Mouse (Mus musculus): ENCODE measurements around the gene Iqcf5. TPM values are rescaled to one million over a fixed set of nuclear protein-coding genes. Genes with fewer than 3 reads are reported as not detected.
"Not testable (repeated sequence)": the region's sequence is repeated elsewhere in the genome, so short reads cannot be mapped to it uniquely, and the experiment has no call there.

Gene Iqcf5
- polyA plus RNA-seq, 1 experiment from 2014 or later = not detected

DNA sequence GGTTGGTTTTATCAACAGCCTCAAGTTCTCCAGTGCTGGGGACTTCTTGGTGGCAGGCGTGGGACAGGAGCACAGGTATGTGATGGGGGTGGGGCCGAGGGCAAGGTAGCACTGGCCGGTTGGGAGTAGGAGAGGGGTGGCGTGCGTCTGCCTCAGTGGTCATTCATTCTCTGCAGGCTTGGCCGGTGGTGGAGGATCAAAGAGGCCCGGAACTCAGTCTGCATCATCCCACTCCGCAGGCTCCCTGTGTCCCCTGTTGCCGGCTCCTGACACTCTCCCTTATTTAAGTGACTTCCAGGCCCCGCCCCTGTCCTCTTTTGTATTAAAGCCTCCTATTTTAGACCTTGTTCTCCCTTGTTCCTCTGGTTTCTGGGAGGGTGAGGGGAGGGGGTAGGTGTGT, 29.3 kb upstream of the Iqcf5 start:
- ATAC-seq = no peak
- Histone ChIP-seq H3K4me2 (ENCODE audit: low read length) (no peak overlapping the region), H3K27ac (ENCODE audit: low read length) (no peak overlapping the region), H3K4me3 (ENCODE audit: low read depth, low read length) (no peak overlapping the region), H3K36me3 (ENCODE audit: control insufficient read depth, insufficient read depth, low read length) (peaks cover 27% of the 10 kb centered on the region), H3K4me1 (ENCODE audit: control insufficient read depth, insufficient read depth, low read length) (no peaks in the 10 kb centered on the region), H3K27me3 (ENCODE audit: control insufficient read depth, insufficient read depth, low read depth, low read length) (no peaks in the 10 kb centered on the region), H3K9ac (ENCODE audit: low read depth, low read length) (no peak overlapping the region), H3K9me3 (replicated peaks; ENCODE audit: control insufficient read depth, low read length, poor library complexity, severe bottlenecking) (no peaks in the 10 kb centered on the region)
- WGBS = 80% methylated on average over 10 of the region's 10 CpGs

GRCm38 (mm10) chr9:106487602-106488001, 26.8 kb upstream of the Iqcf5 start:
- H3K36me3 ChIP-seq (ENCODE audit: control insufficient read depth, insufficient read depth, low read length) = peaks cover 16% of the 10 kb centered on the region; the same call in 1 of the 2 replicates
- not testable (repeated sequence) for H3K27ac ChIP-seq (ENCODE audit: low read length); ATAC-seq; H3K27me3 ChIP-seq (ENCODE audit: control insufficient read depth, insufficient read depth, low read depth, low read length); H3K4me3 ChIP-seq (ENCODE audit: low read depth, low read length); H3K9me3 ChIP-seq (replicated peaks; ENCODE audit: control insufficient read depth, low read length, poor library complexity, severe bottlenecking); H3K9ac ChIP-seq (ENCODE audit: low read depth, low read length); H3K4me1 ChIP-seq (ENCODE audit: control insufficient read depth, insufficient read depth, low read length); H3K4me2 ChIP-seq (ENCODE audit: low read length)
- 82% methylated on average over 6 of the region's 6 CpGs for WGBS

DNA sequence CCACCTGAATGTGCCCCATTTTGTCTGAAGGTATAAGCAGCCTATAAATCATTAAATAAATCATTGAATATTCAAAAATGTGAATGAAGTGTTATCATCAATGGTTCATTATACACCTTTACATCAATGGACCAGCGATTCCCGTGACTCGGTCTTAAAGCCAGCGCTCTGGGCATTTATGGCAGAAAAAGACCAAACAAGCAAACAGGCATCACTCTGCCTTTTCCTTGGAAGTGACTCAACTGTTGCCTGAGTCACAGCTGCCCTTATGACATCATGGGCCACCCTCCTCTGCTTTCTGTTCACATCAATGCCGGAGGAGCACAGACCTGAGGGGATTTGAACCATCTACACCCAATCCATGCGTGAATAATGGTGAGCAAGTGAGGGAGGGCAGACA, 14.7 kb upstream of the Iqcf5 start, which contains the start of gene Iqcf1:
Gene Iqcf1 (plus strand): TSS at position 301 of the 400 bp plus-strand sequence.
- H3K9ac ChIP-seq (ENCODE audit: low read depth, low read length) = no peak within 1 kb of the TSS
- 92% methylated on average over 6 of the region's 6 CpGs for WGBS
- ATAC-seq = no peak
- H3K27ac ChIP-seq (ENCODE audit: low read length) = no peak within 1 kb of the TSS
- H3K27me3 ChIP-seq (ENCODE audit: control insufficient read depth, insufficient read depth, low read depth, low read length) = no peaks in the 10 kb centered on the region
- H3K4me3 ChIP-seq (ENCODE audit: low read depth, low read length) = no peak within 1 kb of the TSS
- H3K9me3 ChIP-seq (replicated peaks; ENCODE audit: control insufficient read depth, low read length, poor library complexity, severe bottlenecking) = no peaks in the 10 kb centered on the region
- H3K4me1 ChIP-seq (ENCODE audit: control insufficient read depth, insufficient read depth, low read length) = no peaks in the 10 kb centered on the region
- H3K36me3 ChIP-seq (ENCODE audit: control insufficient read depth, insufficient read depth, low read length) = no peaks in the 10 kb centered on the region
- H3K4me2 ChIP-seq (ENCODE audit: low read length) = no peak within 1 kb of the TSS

DNA sequence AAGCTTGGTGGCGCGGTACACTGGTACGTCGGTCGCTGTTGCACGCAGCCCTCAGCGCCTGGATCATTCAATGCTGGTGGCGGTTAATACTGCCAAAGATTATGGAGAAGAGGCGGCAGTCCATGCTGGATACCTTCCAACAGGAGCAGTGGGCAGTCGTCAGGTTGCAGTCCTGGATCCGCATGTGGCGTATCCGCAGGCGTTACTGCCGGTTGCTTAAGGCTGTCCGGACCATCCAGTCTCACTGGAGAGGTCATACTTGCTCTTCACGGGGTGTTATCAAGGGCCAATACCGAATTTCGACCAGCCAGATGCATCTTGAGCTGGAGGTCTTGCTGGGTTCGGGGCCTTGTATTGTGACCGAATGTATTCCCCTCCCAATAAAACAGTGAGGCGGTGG, 12.5 kb upstream of the Iqcf5 start:
- Histone ChIP-seq H3K9me3 (replicated peaks; ENCODE audit: control insufficient read depth, low read length, poor library complexity, severe bottlenecking) (no peaks in the 10 kb centered on the region), H3K9ac (ENCODE audit: low read depth, low read length) (no peak overlapping the region), H3K4me1 (ENCODE audit: control insufficient read depth, insufficient read depth, low read length) (no peaks in the 10 kb centered on the region), H3K4me2 (ENCODE audit: low read length) (no peak overlapping the region), H3K27ac (ENCODE audit: low read length) (no peak overlapping the region), H3K4me3 (ENCODE audit: low read depth, low read length) (no peak overlapping the region), H3K27me3 (ENCODE audit: control insufficient read depth, insufficient read depth, low read depth, low read length) (no peaks in the 10 kb centered on the region), H3K36me3 (ENCODE audit: control insufficient read depth, insufficient read depth, low read length) (no peaks in the 10 kb centered on the region)
- 89% methylated on average over 22 of the region's 22 CpGs for WGBS
- ATAC-seq = no peak

DNA sequence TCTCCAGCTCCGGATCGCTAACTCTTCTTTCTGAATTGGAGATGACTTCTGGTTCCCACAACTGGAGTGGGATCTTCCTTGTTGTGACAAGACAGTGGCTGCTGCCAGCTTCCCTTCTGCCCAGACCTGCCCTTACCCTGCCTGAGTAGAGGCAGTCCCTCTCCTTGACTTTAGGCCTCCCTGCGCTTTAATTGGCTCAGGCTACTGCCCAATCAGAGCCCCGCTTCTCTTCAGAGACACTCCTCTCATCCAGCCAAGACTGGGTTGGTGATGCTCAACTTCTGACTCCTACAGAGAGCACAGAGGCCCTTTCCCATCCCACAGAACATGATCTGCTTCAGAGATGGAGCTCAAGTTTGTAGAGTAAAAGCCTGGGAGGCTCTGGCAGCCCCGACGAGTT, 10.1 kb upstream of the Iqcf5 start:
- no peaks in the 10 kb centered on the region for H3K27me3 ChIP-seq (ENCODE audit: control insufficient read depth, insufficient read depth, low read depth, low read length)
- no peaks in the 10 kb centered on the region for H3K9me3 ChIP-seq (replicated peaks; ENCODE audit: control insufficient read depth, low read length, poor library complexity, severe bottlenecking)
- 80% methylated on average over 6 of the region's 6 CpGs for WGBS
- H3K36me3 ChIP-seq (ENCODE audit: control insufficient read depth, insufficient read depth, low read length) = no peaks in the 10 kb centered on the region
- H3K4me3 ChIP-seq (ENCODE audit: low read depth, low read length) = no peak overlapping the region
- ATAC-seq = no peak
- H3K4me1 ChIP-seq (ENCODE audit: control insufficient read depth, insufficient read depth, low read length) = no peaks in the 10 kb centered on the region
- no peak overlapping the region for H3K27ac ChIP-seq (ENCODE audit: low read length)
- H3K9ac ChIP-seq (ENCODE audit: low read depth, low read length) = no peak overlapping the region
- H3K4me2 ChIP-seq (ENCODE audit: low read length) = no peak overlapping the region

GRCm38 (mm10) chr9:106509356-106509755, 5.0 kb upstream of the Iqcf5 start:
- H3K36me3 ChIP-seq (ENCODE audit: control insufficient read depth, insufficient read depth, low read length) = no peaks in the 10 kb centered on the region
- WGBS = 95% methylated on average over 10 of the region's 10 CpGs

GRCm38 (mm10) chr9:106512729-106513450, 1.5 kb upstream of the Iqcf5 start:
- Histone ChIP-seq H3K9ac (ENCODE audit: low read depth, low read length) (no peak overlapping the region), H3K4me1 (ENCODE audit: control insufficient read depth, insufficient read depth, low read length) (no peaks in the 10 kb centered on the region), H3K27ac (ENCODE audit: low read length) (no peak overlapping the region), H3K9me3 (replicated peaks; ENCODE audit: control insufficient read depth, low read length, poor library complexity, severe bottlenecking) (no peaks in the 10 kb centered on the region), H3K36me3 (ENCODE audit: control insufficient read depth, insufficient read depth, low read length) (no peaks in the 10 kb centered on the region), H3K4me2 (ENCODE audit: low read length) (no peak overlapping the region), H3K4me3 (ENCODE audit: low read depth, low read length) (no peak overlapping the region), H3K27me3 (ENCODE audit: control insufficient read depth, insufficient read depth, low read depth, low read length) (no peaks in the 10 kb centered on the region)
- WGBS = 63% methylated on average over 13 of the region's 13 CpGs
- ATAC-seq = no peak

More at GRCm38 (mm10) chr9:106509356-106509755, 5.0 kb upstream of the Iqcf5 start:
- no peak overlapping the region for H3K9ac ChIP-seq (ENCODE audit: low read depth, low read length)
- H3K4me3 ChIP-seq (ENCODE audit: low read depth, low read length) = no peak overlapping the region
- H3K4me1 ChIP-seq (ENCODE audit: control insufficient read depth, insufficient read depth, low read length) = no peaks in the 10 kb centered on the region
- ATAC-seq = no peak
- H3K9me3 ChIP-seq (replicated peaks; ENCODE audit: control insufficient read depth, low read length, poor library complexity, severe bottlenecking) = no peaks in the 10 kb centered on the region
- H3K27me3 ChIP-seq (ENCODE audit: control insufficient read depth, insufficient read depth, low read depth, low read length) = no peaks in the 10 kb centered on the region
- H3K27ac ChIP-seq (ENCODE audit: low read length) = no peak overlapping the region
- no peak overlapping the region for H3K4me2 ChIP-seq (ENCODE audit: low read length)

DNA sequence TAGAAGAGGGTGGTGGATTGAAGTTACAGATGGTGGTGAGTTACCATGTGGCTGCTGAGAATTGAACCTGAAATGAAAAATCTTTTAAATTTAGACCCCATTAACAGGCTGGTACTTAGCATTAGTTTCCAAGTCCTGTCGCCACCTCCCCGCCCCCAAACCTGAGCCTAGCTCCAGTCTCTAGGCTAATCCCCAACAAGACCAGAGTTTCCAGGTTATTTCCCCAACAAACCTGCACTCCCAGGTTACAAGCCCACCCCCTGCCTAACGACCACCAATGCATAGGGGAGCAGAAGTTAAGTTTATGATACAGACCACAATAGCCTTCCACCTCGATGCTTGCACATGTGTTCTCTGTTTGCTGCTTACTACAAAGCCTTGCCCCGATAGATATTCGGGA, 807 bp upstream of the Iqcf5 start:
- Histone ChIP-seq H3K4me1 (ENCODE audit: control insufficient read depth, insufficient read depth, low read length) (no peaks in the 10 kb centered on the region), H3K9me3 (replicated peaks; ENCODE audit: control insufficient read depth, low read length, poor library complexity, severe bottlenecking) (no peaks in the 10 kb centered on the region), H3K36me3 (ENCODE audit: control insufficient read depth, insufficient read depth, low read length) (no peaks in the 10 kb centered on the region), H3K27ac (ENCODE audit: low read length) (no peak overlapping the region), H3K4me2 (ENCODE audit: low read length) (no peak overlapping the region), H3K9ac (ENCODE audit: low read depth, low read length) (no peak overlapping the region), H3K27me3 (ENCODE audit: control insufficient read depth, insufficient read depth, low read depth, low read length) (no peaks in the 10 kb centered on the region), H3K4me3 (ENCODE audit: low read depth, low read length) (no peak overlapping the region)
- WGBS = 79% methylated on average over 6 of the region's 6 CpGs
- no peak for ATAC-seq

DNA sequence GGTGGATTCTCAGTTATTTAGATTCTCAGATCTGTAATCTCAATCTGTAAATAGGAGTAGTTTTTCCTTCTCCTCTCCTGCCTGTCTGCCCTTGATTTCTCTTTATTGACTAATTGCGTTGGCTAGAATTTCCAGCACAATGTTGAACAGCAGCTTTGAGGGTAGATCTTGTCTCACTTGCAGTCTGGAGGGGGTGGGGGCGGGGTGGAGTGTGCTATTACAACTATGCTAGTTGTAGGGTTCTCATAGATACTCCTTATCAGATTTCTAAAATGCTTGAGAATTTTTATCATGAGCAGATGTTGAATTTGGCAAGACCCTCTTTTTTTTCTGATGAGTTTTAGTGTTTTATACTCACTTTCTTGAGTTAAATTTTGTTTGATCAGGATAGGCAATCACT, 5.1 kb downstream of the Iqcf5 start:
- no peak overlapping the region for H3K27ac ChIP-seq (ENCODE audit: low read length)
- H3K4me3 ChIP-seq (ENCODE audit: low read depth, low read length) = no peak overlapping the region
- no peaks in the 10 kb centered on the region for H3K9me3 ChIP-seq (replicated peaks; ENCODE audit: control insufficient read depth, low read length, poor library complexity, severe bottlenecking)
- H3K4me1 ChIP-seq (ENCODE audit: control insufficient read depth, insufficient read depth, low read length) = no peaks in the 10 kb centered on the region
- WGBS = 82% methylated on average over 2 of the region's 2 CpGs
- no peak overlapping the region for H3K9ac ChIP-seq (ENCODE audit: low read depth, low read length)
- no peaks in the 10 kb centered on the region for H3K36me3 ChIP-seq (ENCODE audit: control insufficient read depth, insufficient read depth, low read length)
- H3K4me2 ChIP-seq (ENCODE audit: low read length) = no peak overlapping the region
- ATAC-seq = no peak
- H3K27me3 ChIP-seq (ENCODE audit: control insufficient read depth, insufficient read depth, low read depth, low read length) = no peaks in the 10 kb centered on the region

Measured in midbrain, embryonic 16.5 days (tissue).